ENCODE assay signal across 9 mouse cellular contexts in the genomic region with DNA sequence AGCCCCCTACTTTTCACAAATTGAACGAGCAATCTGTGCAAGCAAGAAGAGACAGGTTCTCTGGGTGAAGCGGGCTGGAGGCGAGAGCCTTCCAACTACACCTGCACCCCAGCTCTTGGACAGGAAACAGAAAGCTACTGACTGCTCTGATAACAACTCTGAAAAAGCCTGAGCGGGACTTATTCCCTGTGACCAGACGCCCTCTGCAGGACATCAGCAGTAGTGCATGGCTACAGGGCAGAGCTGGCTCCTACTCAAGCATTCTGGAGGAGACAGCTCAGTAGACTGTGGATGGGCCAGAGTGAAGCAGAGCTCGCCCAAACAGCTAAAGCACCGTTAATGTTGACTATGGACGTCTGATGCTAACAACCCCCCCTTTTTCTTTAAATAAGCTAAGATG. TPM values are rescaled to one million over a fixed set of nuclear protein-coding genes. Genes with fewer than 3 reads are reported as not detected.
DNase-seq lines count a peak whose midpoint lies in the region; ATAC-seq and TF ChIP-seq lines count a peak whose summit lies in the region.
"Had no signal": no experiment of that assay in that cellular context is flagged by ENCODE, and none has a peak within 500 bp of the region (broad histone marks: within the 10 kb centered on the region; RNA-seq: fewer than 3 reads in every experiment).

No protein-coding gene starts in this region.

- peak; percentile 49 for ATAC-seq in heart, postnatal 0 days (ENCODE audit: insufficient read depth, low read depth)
- peak; percentile 22; the same call in 1 of the 2 replicates for ATAC-seq in lung, embryonic 14.5 days (ENCODE audit: insufficient read depth)

- peak; percentile 95 for TF ChIP-seq CTCF in brain, embryonic 14.5 days (IDR thresholded peaks at IDR 0.05; ENCODE audit: borderline replicate concordance, extremely low read depth, insufficient read depth, insufficient read length)
- peak; percentile 98 for TF ChIP-seq CTCF in heart, postnatal 0 days (IDR thresholded peaks at IDR 0.05; ENCODE audit: low read depth)
- TF ChIP-seq CTCF in lung, embryonic 14.5 days (IDR thresholded peaks at IDR 0.05; ENCODE audit: low read depth), result peak; percentile 96

- no peak overlapping the region for H3K27ac ChIP-seq in heart, postnatal 0 days (ENCODE audit: low read depth)
- no peak overlapping the region for H3K27ac ChIP-seq in lung, embryonic 14.5 days (ENCODE audit: low read depth)

- TF ChIP-seq EP300 in heart, postnatal 0 days (IDR thresholded peaks at IDR 0.05; ENCODE audit: low read depth), result no peak

- H3K9me3 ChIP-seq in heart, postnatal 0 days (replicated peaks; ENCODE audit: control insufficient read depth, low read length), result no peaks in the 10 kb centered on the region
- H3K9me3 ChIP-seq in lung, embryonic 14.5 days (ENCODE audit: low read depth, low read length), result no peaks in the 10 kb centered on the region

- WGBS in heart, postnatal 0 days, result 11% methylated on average over 8 of the region's 8 CpGs
- 15% methylated on average over 8 of the region's 8 CpGs for WGBS in lung, embryonic 14.5 days

- TF ChIP-seq POLR2A in brain, embryonic 14.5 days (IDR thresholded peaks at IDR 0.05; ENCODE audit: borderline replicate concordance, extremely low read depth, insufficient read depth, insufficient read length, poor library complexity, severe bottlenecking), result no peak

- H3K27me3 ChIP-seq in heart, postnatal 0 days (ENCODE audit: control insufficient read depth, insufficient read depth, low read length), result no peaks in the 10 kb centered on the region
- no peaks in the 10 kb centered on the region for H3K27me3 ChIP-seq in lung, embryonic 14.5 days (ENCODE audit: insufficient read depth, low read length)

- H3K36me3 ChIP-seq in heart, postnatal 0 days (replicated peaks; ENCODE audit: control insufficient read depth, insufficient read depth, low read length), result no peaks in the 10 kb centered on the region
- no peaks in the 10 kb centered on the region for H3K36me3 ChIP-seq in lung, embryonic 14.5 days (ENCODE audit: insufficient read depth)

- no peak overlapping the region for H3K4me3 ChIP-seq in heart, postnatal 0 days (ENCODE audit: low read depth, low read length)
- no peak overlapping the region for H3K4me3 ChIP-seq in lung, embryonic 14.5 days (ENCODE audit: low read depth, low read length)

- H3K4me1 ChIP-seq in heart, postnatal 0 days (ENCODE audit: control insufficient read depth, insufficient read depth), result peaks cover 6% of the 10 kb centered on the region; the same call in 1 of the 2 replicates
- no peaks in the 10 kb centered on the region for H3K4me1 ChIP-seq in lung, embryonic 14.5 days (ENCODE audit: insufficient read depth)

- peak; percentile 96 for DNase-seq in ES-CJ7 (ENCODE audit: low read depth, low spot score)
- peak; percentile 90 for DNase-seq in brain, embryonic 14.5 days (ENCODE audit: low read depth)
- peak; percentile 13 for DNase-seq in fat pad, adult 2 months (ENCODE audit: extremely low read depth, low read depth, low spot score)
- peak; percentile 87 for DNase-seq in heart, postnatal 0 days (ENCODE audit: low spot score)
- peak; percentile 92 for DNase-seq in layer of hippocampus, adult 11-12 months (ENCODE audit: low spot score)
- DNase-seq in lung, embryonic 14.5 days, result peak; percentile 94
- DNase-seq in retina, adult 2 months (ENCODE audit: low read depth, low spot score), result peak; percentile 78
- DNase-seq in thymus, postnatal 10 days (ENCODE audit: low spot score in 2 of 2), result peak; percentile 69 to 85

- H3K4me2 ChIP-seq in heart, postnatal 0 days (ENCODE audit: low read depth, low read length), result no peak overlapping the region
- no peak overlapping the region for H3K4me2 ChIP-seq in lung, embryonic 14.5 days

- no peak overlapping the region for H3K9ac ChIP-seq in heart, postnatal 0 days (replicated peaks; ENCODE audit: low read depth, low read length)
- no peak overlapping the region for H3K9ac ChIP-seq in lung, embryonic 14.5 days

RNA-seq across cellular contexts. Expression of a gene that starts 10.2 kb away (rescaled TPM):
- polyA plus RNA-seq in brain, embryonic 14.5 days (2012; rRNA removed), result 3.1 TPM in 2 replicates
- total RNA-seq in heart, postnatal 0 days (2014; rRNA removed; ENCODE audit: low replicate concordance), result 44.1 and 55.0 TPM in 2 replicates
- polyA plus RNA-seq in heart, postnatal 0 days (2015; fragmentation: Nextera tagmentation; extraction: Ambion mirVana), result 21.0 and 22.4 TPM in 2 replicates
- 3.0 and 3.4 TPM in 2 replicates for polyA plus RNA-seq in lung, embryonic 14.5 days (2014; fragmentation: Nextera tagmentation; extraction: Ambion mirVana)

RNA-seq across cellular contexts. Expression of a gene that starts 23.4 kb away (rescaled TPM):
- 0.24 and 0.38 TPM in 2 replicates for polyA plus RNA-seq in brain, embryonic 14.5 days (2012; rRNA removed)
- total RNA-seq in heart, postnatal 0 days (2014; rRNA removed; ENCODE audit: low replicate concordance), result not detected in 2 replicates
- 0.12 and 0.21 TPM in 2 replicates for polyA plus RNA-seq in heart, postnatal 0 days (2015; fragmentation: Nextera tagmentation; extraction: Ambion mirVana)
- polyA plus RNA-seq in lung, embryonic 14.5 days (2014; fragmentation: Nextera tagmentation; extraction: Ambion mirVana), result 1.8 and 1.9 TPM in 2 replicates

RNA-seq across cellular contexts. Expression of a gene that starts 40.9 kb away (rescaled TPM):
- 0.14 and 0.23 TPM in 2 replicates for polyA plus RNA-seq in brain, embryonic 14.5 days (2012; rRNA removed)
- not detected in 2 replicates for total RNA-seq in heart, postnatal 0 days (2014; rRNA removed; ENCODE audit: low replicate concordance)
- polyA plus RNA-seq in heart, postnatal 0 days (2015; fragmentation: Nextera tagmentation; extraction: Ambion mirVana), result 0.04 and 0.10 TPM in 2 replicates
- not detected in 2 replicates for polyA plus RNA-seq in lung, embryonic 14.5 days (2014; fragmentation: Nextera tagmentation; extraction: Ambion mirVana)
- polyA plus RNA-seq: liver, embryonic 16.5 days had no signal

Comparison
In these comparisons a context has a peak if more than half of its experiments do, and no peak if none do; other contexts are left out.
1. DNase-seq: peak in every context shown above with its lines; median percentile 96 in ES-CJ7; 94 in lung, embryonic 14.5 days; 92 in layer of hippocampus, adult 11-12 months; 90 in brain, embryonic 14.5 days; 87 in heart, postnatal 0 days; 78 in retina, adult 2 months; 77 in thymus, postnatal 10 days; 13 in fat pad, adult 2 months.